In the genomic region with DNA sequence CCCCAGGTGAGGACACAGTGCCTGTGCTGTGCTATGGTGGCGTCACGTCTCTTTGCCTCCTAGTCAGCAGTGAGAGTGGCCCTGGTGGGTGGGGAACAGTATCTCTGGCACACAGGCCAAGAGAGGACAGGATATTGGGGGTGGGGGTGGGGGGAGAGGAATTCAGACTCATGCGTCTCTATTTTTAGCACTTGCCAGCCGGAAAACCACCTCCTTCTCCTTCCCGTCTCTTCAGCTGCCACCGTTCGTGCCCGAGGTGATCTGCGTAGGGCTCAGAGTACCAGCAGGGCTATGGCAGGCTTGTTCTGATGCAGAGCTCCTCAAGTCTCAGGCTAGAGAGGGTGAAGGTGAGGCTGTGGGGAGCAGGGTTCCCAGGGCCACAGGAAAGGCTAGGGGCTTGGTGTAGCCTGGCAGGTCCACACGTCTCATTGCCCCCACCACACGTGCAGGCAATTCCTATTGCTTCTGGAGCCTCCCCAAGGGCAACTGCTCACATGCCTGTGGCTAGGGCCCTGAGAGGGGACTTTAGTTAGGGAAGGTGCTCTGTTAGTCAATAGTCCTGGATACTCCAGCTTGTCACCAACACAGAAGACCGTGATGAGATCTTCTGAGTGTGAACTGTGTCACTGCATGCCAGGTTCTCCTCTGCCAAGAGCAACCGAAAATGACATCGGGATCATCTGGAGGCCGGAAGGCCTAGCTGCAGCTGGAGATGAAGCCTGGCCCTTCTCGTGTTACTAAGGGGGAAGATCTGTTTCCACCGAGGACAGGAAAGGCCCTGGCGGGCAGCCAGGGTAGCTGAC, we compare ENCODE assay signal across 8 mouse cellular contexts. TPM values are rescaled to one million over a fixed set of nuclear protein-coding genes. Genes with fewer than 3 reads are reported as not detected.
DNase-seq lines count a peak whose midpoint lies in the region; ATAC-seq and TF ChIP-seq lines count a peak whose summit lies in the region.

A gene (plus strand): TSS at position 230 of the 803 bp plus-strand sequence.

- H3K79me2 ChIP-seq in C2C12 (ENCODE audit: control insufficient read depth, insufficient read depth): no peaks in the 10 kb centered on the region

- peak within 1 kb of the TSS; percentile 87 for H3K27ac ChIP-seq in forebrain, embryonic 10.5 days
- no peak within 1 kb of the TSS for H3K27ac ChIP-seq in forebrain, embryonic 11.5 days (ENCODE audit: low read depth, low read length)
- H3K27ac ChIP-seq in embryonic facial prominence, embryonic 14.5 days (replicated peaks; ENCODE audit: low read depth, low read length): peak within 1 kb of the TSS; percentile 77

- peak within 1 kb of the TSS; percentile 16 for H3ac ChIP-seq in C2C12 (ENCODE audit: control insufficient read depth, insufficient read length, low read depth)

- no peak for ATAC-seq in forebrain, embryonic 11.5 days (replicated peaks; ENCODE audit: low FRiP score)
- ATAC-seq in embryonic facial prominence, embryonic 14.5 days (ENCODE audit: low read depth): no peak

- 75% methylated on average over 18 of the region's 18 CpGs for WGBS in forebrain, embryonic 10.5 days
- WGBS in forebrain, embryonic 11.5 days: 86% methylated on average over 18 of the region's 18 CpGs
- WGBS in embryonic facial prominence, embryonic 14.5 days: 38% methylated on average over 17 of the region's 18 CpGs

- H3K9me3 ChIP-seq in forebrain, embryonic 10.5 days: no peaks in the 10 kb centered on the region
- no peaks in the 10 kb centered on the region for H3K9me3 ChIP-seq in forebrain, embryonic 11.5 days (ENCODE audit: control insufficient read depth, low read length)
- no peaks in the 10 kb centered on the region for H3K9me3 ChIP-seq in embryonic facial prominence, embryonic 14.5 days (ENCODE audit: control insufficient read depth, low read length)

- no peak for TF ChIP-seq CTCF in C2C12 (IDR thresholded peaks at IDR 0.05; ENCODE audit: control insufficient read depth, insufficient read depth, insufficient read length)

- peaks cover 6% of the 10 kb centered on the region; the same call in 1 of the 2 replicates for H3K27me3 ChIP-seq in forebrain, embryonic 10.5 days (ENCODE audit: poor library complexity, severe bottlenecking)
- H3K27me3 ChIP-seq in forebrain, embryonic 11.5 days (ENCODE audit: control insufficient read depth, insufficient read depth, low read length): no peaks in the 10 kb centered on the region
- no peaks in the 10 kb centered on the region for H3K27me3 ChIP-seq in C2C12 (ENCODE audit: control insufficient read depth, insufficient read depth, insufficient read length)
- H3K27me3 ChIP-seq in embryonic facial prominence, embryonic 14.5 days (replicated peaks; ENCODE audit: control insufficient read depth, insufficient read depth, low read length): no peaks in the 10 kb centered on the region

- H3K4me3 ChIP-seq in forebrain, embryonic 10.5 days: no peak within 1 kb of the TSS
- no peak within 1 kb of the TSS for H3K4me3 ChIP-seq in forebrain, embryonic 11.5 days (ENCODE audit: low read depth, low read length)
- no peak within 1 kb of the TSS for H3K4me3 ChIP-seq in C2C12 (ENCODE audit: insufficient read depth, poor library complexity, severe bottlenecking)
- H3K4me3 ChIP-seq in embryonic facial prominence, embryonic 14.5 days (ENCODE audit: low read depth, low read length): no peak within 1 kb of the TSS

- DNase-seq in forebrain, embryonic 10.5 days (ENCODE audit: extremely low spot score, low spot score): no peak
- DNase-seq in forebrain, embryonic 11.5 days (ENCODE audit: low spot score): no peak
- DNase-seq in embryonic facial prominence, embryonic 14.5 days (ENCODE audit: low spot score): peak; percentile 80
- DNase-seq in heart, postnatal 36 days: peak; percentile 76
- DNase-seq in layer of hippocampus, postnatal 14 days (ENCODE audit: low spot score in 2 of 2): no peak
- DNase-seq in lung, postnatal 25 days (ENCODE audit: low spot score): peak; percentile 85
- no peak for DNase-seq in frontal cortex, postnatal 25 days (ENCODE audit: low spot score in 2 of 2)

- intact Hi-C loops in heart, postnatal 36 days (cut with DNase I): no loop called here

- peaks cover 55% of the 10 kb centered on the region for H3K4me1 ChIP-seq in forebrain, embryonic 10.5 days
- peaks cover 2% of the 10 kb centered on the region; the same call in 1 of the 2 replicates for H3K4me1 ChIP-seq in forebrain, embryonic 11.5 days (replicated peaks; ENCODE audit: control insufficient read depth, insufficient read depth, low read length)
- H3K4me1 ChIP-seq in embryonic facial prominence, embryonic 14.5 days (ENCODE audit: control insufficient read depth, insufficient read depth, low read length): peaks cover 36% of the 10 kb centered on the region

- H3K4me2 ChIP-seq in forebrain, embryonic 11.5 days (ENCODE audit: low read depth, low read length, severe bottlenecking): no peak within 1 kb of the TSS
- H3K4me2 ChIP-seq in embryonic facial prominence, embryonic 14.5 days (ENCODE audit: low read depth, low read length): 0 out of 2 replicates have a peak within 1 kb of the TSS, but pooled peaks have one; percentile 3

- no peaks in the 10 kb centered on the region for H3K79me3 ChIP-seq in C2C12 (ENCODE audit: low read depth)

- H3K36me3 ChIP-seq in forebrain, embryonic 10.5 days (replicated peaks): no peaks in the 10 kb centered on the region
- H3K36me3 ChIP-seq in forebrain, embryonic 11.5 days (ENCODE audit: control insufficient read depth, insufficient read depth, low read length): no peaks in the 10 kb centered on the region
- no peaks in the 10 kb centered on the region for H3K36me3 ChIP-seq in C2C12 (ENCODE audit: control insufficient read depth, insufficient read depth)
- no peaks in the 10 kb centered on the region for H3K36me3 ChIP-seq in embryonic facial prominence, embryonic 14.5 days (ENCODE audit: control insufficient read depth, insufficient read depth, low read length)

- H3K9ac ChIP-seq in forebrain, embryonic 11.5 days (ENCODE audit: low read length): no peak within 1 kb of the TSS
- H3K9ac ChIP-seq in embryonic facial prominence, embryonic 14.5 days (ENCODE audit: low read depth, low read length): peak within 1 kb of the TSS; percentile 34; the same call in 1 of the 2 replicates

TF ChIP-seq in C2C12, 6 proteins besides CTCF, POLR2A, EP300 and RAD21:
- no peak for TF ChIP-seq MYOD1 (IDR thresholded peaks at IDR 0.05; ENCODE audit: control insufficient read depth, insufficient read length, low read depth)
- TF ChIP-seq USF1 (IDR thresholded peaks at IDR 0.05; ENCODE audit: low read depth): no peak
- TF ChIP-seq MAX (IDR thresholded peaks at IDR 0.05): no peak
- no peak for TF ChIP-seq CEBPB (IDR thresholded peaks at IDR 0.05; ENCODE audit: low read depth)
- no peak for TF ChIP-seq FOSL1 (IDR thresholded peaks at IDR 0.05; ENCODE audit: insufficient read depth, low read length, poor library complexity, severe bottlenecking)
- TF ChIP-seq MYOG (IDR thresholded peaks at IDR 0.05; ENCODE audit: control insufficient read depth, extremely low read depth, insufficient read length): no peak

RNA-seq across cellular contexts. Expression of the gene that starts here (rescaled TPM):
- polyA plus RNA-seq in forebrain, embryonic 10.5 days (2016; fragmentation: Nextera tagmentation; extraction: Ambion mirVana): 1.6 and 1.8 TPM in 2 replicates
- 1.8 and 1.9 TPM in 2 replicates for polyA plus RNA-seq in forebrain, embryonic 11.5 days (2014; fragmentation: Nextera tagmentation; extraction: Ambion mirVana)
- polyA plus RNA-seq in C2C12 (2012; fragmentation: generic; extraction: Trizol): 1.7 TPM
- polyA plus RNA-seq in embryonic facial prominence, embryonic 14.5 days (2014; fragmentation: Nextera tagmentation; extraction: Ambion mirVana): 2.0 and 2.8 TPM in 2 replicates
- 10 to 100 TPM; 43.6 to 56.2 TPM for total RNA-seq in heart, postnatal 36 days (2021)
- 10 to 100 TPM; 10.1 to 11.8 TPM for total RNA-seq in layer of hippocampus, postnatal 14 days (2021)

Comparison
In these comparisons a context has a peak if more than half of its experiments do, and no peak if none do; other contexts are left out.
1. DNase-seq: peak in embryonic facial prominence, embryonic 14.5 days (single experiment), heart, postnatal 36 days (2 of 2) and lung, postnatal 25 days (single experiment); none in forebrain, embryonic 10.5 days (single experiment), forebrain, embryonic 11.5 days (single experiment), layer of hippocampus, postnatal 14 days (0 of 2) and frontal cortex, postnatal 25 days (0 of 2).